Mouse (Mus musculus): ENCODE data around the gene V1rd19. TPM values are rescaled to one million over a fixed set of nuclear protein-coding genes. Genes with fewer than 3 reads are reported as not detected.
"Not testable (repeated sequence)": the region's sequence is repeated elsewhere in the genome, so short reads cannot be mapped to it uniquely, and the experiment has no call there.

Gene V1rd19
- total RNA-seq (2017) = not detected in 2 replicates

GRCm38 (mm10) chr7:24001391-24001790 lies at the start of gene V1rd19:
Gene V1rd19, plus strand, starts transcription at chr7:24001691.
- no peak for ATAC-seq (ENCODE audit: extremely low read depth, insufficient number of reproducible peaks, low FRiP score, poor library complexity, severe bottlenecking)

- not testable (repeated sequence) for ATAC-seq (ENCODE audit: extremely low read depth, insufficient number of reproducible peaks, low FRiP score, poor library complexity, severe bottlenecking)
Observed at GRCm38 (mm10) chr7:23968044-23968443, 33.4 kb upstream of the V1rd19 start.

- ATAC-seq (ENCODE audit: extremely low read depth, insufficient number of reproducible peaks, low FRiP score, poor library complexity, severe bottlenecking) = not testable (repeated sequence)
Observed at GRCm38 (mm10) chr7:23974315-23974714, 27.2 kb upstream of the V1rd19 start, which contains the start of gene Vmn1r181. Gene Vmn1r181, plus strand, starts transcription at chr7:23974615.

GRCm38 (mm10) chr7:24052660-24053304 lies 51.3 kb downstream of the V1rd19 start, which contains the start of gene Vmn1r183:
Gene Vmn1r183, plus strand, starts transcription at chr7:24053254.
- no peak for ATAC-seq (ENCODE audit: extremely low read depth, insufficient number of reproducible peaks, low FRiP score, poor library complexity, severe bottlenecking)

Other genes with a start within 250 kb of the V1rd19 start
- gene Vmn1r174, start 249.4 kb upstream of the V1rd19 start, total RNA-seq (2017) = 0.12 and 0.23 TPM in 2 replicates
- not detected in 2 replicates for gene Vmn1r175, start 191.0 kb upstream of the V1rd19 start, total RNA-seq (2017)
- not detected in 2 replicates for gene Vmn1r176, start 164.3 kb upstream of the V1rd19 start, total RNA-seq (2017)
- gene Vmn1r177, start 135.2 kb upstream of the V1rd19 start, total RNA-seq (2017) = not detected in 2 replicates
- gene Vmn1r178, start 109.7 kb upstream of the V1rd19 start, total RNA-seq (2017) = not detected in 2 replicates
- 0.12 TPM in 1 of 2 replicates, not detected in the other for gene Vmn1r179, start 74.7 kb upstream of the V1rd19 start, total RNA-seq (2017)
- gene Vmn1r180, start 51.1 kb upstream of the V1rd19 start, total RNA-seq (2017) = not detected in 2 replicates
- gene Vmn1r181, start 27.1 kb upstream of the V1rd19 start, total RNA-seq (2017) = not detected in 2 replicates
- gene Vmn1r183, start 51.6 kb downstream of the V1rd19 start, total RNA-seq (2017) = 0.12 TPM in 1 of 2 replicates, not detected in the other
- 28.9 and 29.6 TPM in 2 replicates for gene Zfp180, start 80.2 kb downstream of the V1rd19 start, total RNA-seq (2017)
- 2.2 and 2.9 TPM in 2 replicates for gene Zfp112, start 110.6 kb downstream of the V1rd19 start, total RNA-seq (2017)
- gene Zfp235, start 132.5 kb downstream of the V1rd19 start, total RNA-seq (2017) = 7.2 and 9.6 TPM in 2 replicates
- 0.25 and 0.35 TPM in 2 replicates for gene Zfp114, start 173.4 kb downstream of the V1rd19 start, total RNA-seq (2017)
- gene Zfp111, start 209.8 kb downstream of the V1rd19 start, total RNA-seq (2017) = 0.25 and 0.35 TPM in 2 replicates
- gene Zfp109, start 235.9 kb downstream of the V1rd19 start, total RNA-seq (2017) = 0.61 and 1.2 TPM in 2 replicates